Mouse (Mus musculus) CD8-positive naive resting alpha-beta T cell, adult 2 months (primary cell): ENCODE results near the gene Slc35e3.

ENCODE experiments used
- DNase-seq, 2 experiments: peaks; one replicate each; pipeline ENCODE4 v3.0.0; 2022; ENCODE audit warnings: low read depth in 2 of 2, low spot score in 2 of 2

Gene Slc35e3

GRCm38 (mm10) chr10:117700450-117700849 lies 45.7 kb downstream of the Slc35e3 start:
- no peak for DNase-seq

GRCm38 (mm10) chr10:117699914-117700313 lies 46.3 kb downstream of the Slc35e3 start:
- no peak for DNase-seq

- no peak for DNase-seq
These were observed 47.6 kb downstream of the Slc35e3 start for GRCm38 (mm10) chr10:117698313-117699138.

GRCm38 (mm10) chr10:117697561-117698115 lies 48.5 kb downstream of the Slc35e3 start:
- no peak for DNase-seq

GRCm38 (mm10) chr10:117696827-117697560 lies 49.2 kb downstream of the Slc35e3 start:
- no peak for DNase-seq

- DNase-seq: no peak
These were observed 49.9 kb downstream of the Slc35e3 start for GRCm38 (mm10) chr10:117696021-117696826.

GRCm38 (mm10) chr10:117695605-117696004 lies 50.6 kb downstream of the Slc35e3 start:
- DNase-seq: no peak

GRCm38 (mm10) chr10:117695027-117695426 lies 51.1 kb downstream of the Slc35e3 start:
- DNase-seq: no peak

- DNase-seq: no peak
These were observed 51.8 kb downstream of the Slc35e3 start for GRCm38 (mm10) chr10:117694255-117694953.

- no peak for DNase-seq
These were observed 53.2 kb downstream of the Slc35e3 start for GRCm38 (mm10) chr10:117692953-117693352.

GRCm38 (mm10) chr10:117692173-117692572 lies 54.0 kb downstream of the Slc35e3 start:
- no peak for DNase-seq

GRCm38 (mm10) chr10:117691389-117691968 lies 54.7 kb downstream of the Slc35e3 start:
- no peak for DNase-seq

- DNase-seq: no peak
These were observed 55.3 kb downstream of the Slc35e3 start for GRCm38 (mm10) chr10:117690770-117691296.

- DNase-seq: no peak
These were observed 56.1 kb downstream of the Slc35e3 start for GRCm38 (mm10) chr10:117690101-117690352.

- DNase-seq: no peak
These were observed 56.7 kb downstream of the Slc35e3 start for GRCm38 (mm10) chr10:117689297-117690100.

GRCm38 (mm10) chr10:117688204-117689151 lies 57.7 kb downstream of the Slc35e3 start:
- DNase-seq: no peak

- DNase-seq: no peak
These were observed 58.6 kb downstream of the Slc35e3 start for GRCm38 (mm10) chr10:117687577-117687976.

GRCm38 (mm10) chr10:117687018-117687417 lies 59.1 kb downstream of the Slc35e3 start:
- no peak for DNase-seq
